Mouse (Mus musculus) skeletal muscle tissue, adult 2 months (tissue): Measurements from ENCODE around the gene Hoxd8.

Source experiments
- DNase-seq: peaks from one replicate; pipeline ENCODE4 v3.0.0-alpha.2; 2012; ENCODE audit warnings: low read depth, low spot score

The Hoxd8 gene

GRCm38 (mm10) chr2:74699053-74699430 is 5.4 kb upstream of the Hoxd8 start:
- DNase-seq: no peak

- no peak for DNase-seq
These were observed 4.5 kb upstream of the Hoxd8 start for GRCm38 (mm10) chr2:74699664-74700545.

- no peak for DNase-seq
These were observed 3.8 kb upstream of the Hoxd8 start for GRCm38 (mm10) chr2:74700546-74701112.

DNA sequence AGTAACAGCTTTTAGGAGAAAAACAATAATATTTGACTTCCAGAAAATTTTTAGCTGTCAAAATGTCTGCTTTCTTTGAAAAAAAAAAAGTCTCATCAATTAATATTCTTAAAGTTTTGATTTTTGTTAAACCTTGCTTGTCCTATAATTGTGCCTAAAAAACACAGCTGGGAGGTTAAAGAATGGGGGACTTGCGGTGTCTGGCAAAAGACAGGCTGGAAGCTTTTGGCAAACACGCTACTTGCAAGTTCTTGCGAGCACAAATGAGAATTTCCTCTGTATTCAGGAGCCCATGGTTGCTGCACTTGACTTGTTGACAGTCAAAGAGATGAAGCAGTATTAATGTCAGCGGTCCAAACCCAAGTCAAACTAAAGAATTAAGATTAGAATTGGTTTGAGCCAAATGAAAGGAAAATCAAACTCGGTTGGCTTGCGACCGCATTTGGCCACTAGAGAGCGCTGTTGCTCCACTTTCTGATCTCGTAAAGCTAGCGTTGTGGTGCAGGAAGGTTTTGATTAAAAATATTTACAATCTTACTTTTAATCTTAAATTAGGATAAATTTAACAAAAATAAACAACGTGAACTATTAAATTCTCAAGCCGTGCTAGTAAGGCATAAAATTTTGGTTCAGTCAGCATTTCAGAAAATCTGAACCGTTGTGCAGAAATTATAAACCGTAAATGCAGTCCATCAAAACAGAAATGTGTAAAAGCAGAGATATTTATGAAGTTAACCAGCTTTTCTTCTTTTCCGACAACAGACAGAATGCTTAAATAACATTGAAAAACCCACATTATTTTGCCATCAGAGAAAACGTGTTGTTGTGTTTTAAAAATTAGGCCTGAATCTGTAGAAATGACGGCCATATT is 2.2 kb upstream of the Hoxd8 start:
- no peak for DNase-seq

- DNase-seq: no peak
These were observed 1.6 kb upstream of the Hoxd8 start for GRCm38 (mm10) chr2:74702820-74703219.

GRCm38 (mm10) chr2:74703317-74703716 is 1.1 kb upstream of the Hoxd8 start:
- DNase-seq: no peak

DNA sequence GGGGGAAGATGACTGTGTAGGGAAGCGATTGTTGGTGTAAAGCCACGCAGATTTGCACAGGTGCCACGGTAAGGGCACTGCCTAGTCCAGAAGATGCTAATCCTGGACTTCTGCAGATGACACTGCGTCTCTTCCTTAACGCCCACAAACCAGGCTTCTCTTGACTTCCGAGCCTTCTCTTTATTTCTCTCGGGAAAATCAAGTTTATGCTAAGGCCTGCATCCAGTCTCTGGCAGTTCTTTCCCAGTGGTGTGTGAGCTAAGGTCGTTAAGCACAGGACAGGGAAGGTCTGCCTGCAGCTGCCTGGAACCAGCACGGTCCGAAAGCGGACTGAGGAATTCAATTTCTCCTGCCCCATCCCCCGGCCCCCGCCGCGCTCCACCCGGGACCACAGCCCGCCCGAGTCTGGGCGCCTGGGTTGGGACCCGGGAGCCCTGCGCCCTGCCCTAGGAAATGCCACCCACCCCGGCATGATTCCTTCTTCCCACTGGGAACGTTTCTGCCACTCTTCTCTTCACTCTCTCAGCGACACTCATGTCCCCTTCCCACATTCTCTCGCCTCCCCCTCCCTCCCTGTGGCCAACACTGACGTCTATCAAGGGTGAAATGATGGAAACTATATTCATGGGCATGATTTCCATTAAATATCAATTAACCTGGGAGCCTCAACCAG is 559 bp upstream of the Hoxd8 start:
- DNase-seq: no peak

- no peak for DNase-seq
These were observed 618 bp downstream of the Hoxd8 start for GRCm38 (mm10) chr2:74704999-74705466.

- no peak for DNase-seq
These were observed 1.2 kb downstream of the Hoxd8 start for GRCm38 (mm10) chr2:74705467-74706089.

DNA sequence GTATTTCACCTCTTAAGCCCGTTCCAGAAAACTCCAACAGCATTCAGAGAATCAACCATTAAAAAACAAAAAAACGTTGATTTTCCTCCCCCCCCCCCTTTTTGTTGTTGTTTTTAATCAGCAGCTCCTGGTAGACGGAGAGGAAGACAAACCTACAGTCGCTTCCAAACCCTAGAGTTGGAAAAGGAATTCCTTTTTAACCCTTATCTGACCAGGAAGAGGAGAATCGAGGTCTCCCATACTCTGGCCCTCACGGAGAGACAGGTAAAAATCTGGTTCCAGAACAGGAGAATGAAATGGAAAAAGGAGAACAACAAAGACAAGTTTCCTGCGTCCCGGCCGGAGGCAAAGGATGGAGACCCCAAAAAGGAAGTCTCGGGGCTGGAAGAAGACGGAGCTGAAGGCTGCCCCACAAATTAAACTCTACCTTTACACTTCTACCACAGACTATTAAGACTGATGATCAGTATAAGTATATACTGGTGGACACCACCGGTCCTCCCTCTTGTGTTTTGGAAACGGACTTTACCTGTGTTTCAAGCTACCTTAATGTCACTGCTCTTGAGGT is 2.1 kb downstream of the Hoxd8 start:
- DNase-seq: no peak

DNA sequence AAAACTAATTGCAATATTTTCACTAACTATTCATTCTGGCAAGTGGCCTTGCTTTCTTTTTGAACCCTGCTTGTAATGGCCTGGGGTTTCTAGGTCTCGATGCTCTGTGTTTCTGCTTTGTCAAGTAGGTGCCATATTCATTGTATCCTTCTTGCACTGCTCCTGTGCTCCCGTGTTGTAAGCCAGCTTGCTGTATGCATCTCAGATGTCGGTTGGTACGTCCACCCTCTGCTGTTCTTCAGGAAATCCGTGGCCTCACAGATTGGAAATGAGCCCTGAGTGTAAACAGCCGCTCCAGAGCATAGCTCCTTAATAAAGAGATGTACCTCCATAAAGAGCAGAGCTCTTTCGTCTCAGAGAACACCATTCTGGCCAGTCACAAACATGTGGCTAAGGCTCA is 3.2 kb downstream of the Hoxd8 start:
- DNase-seq: no peak

DNA sequence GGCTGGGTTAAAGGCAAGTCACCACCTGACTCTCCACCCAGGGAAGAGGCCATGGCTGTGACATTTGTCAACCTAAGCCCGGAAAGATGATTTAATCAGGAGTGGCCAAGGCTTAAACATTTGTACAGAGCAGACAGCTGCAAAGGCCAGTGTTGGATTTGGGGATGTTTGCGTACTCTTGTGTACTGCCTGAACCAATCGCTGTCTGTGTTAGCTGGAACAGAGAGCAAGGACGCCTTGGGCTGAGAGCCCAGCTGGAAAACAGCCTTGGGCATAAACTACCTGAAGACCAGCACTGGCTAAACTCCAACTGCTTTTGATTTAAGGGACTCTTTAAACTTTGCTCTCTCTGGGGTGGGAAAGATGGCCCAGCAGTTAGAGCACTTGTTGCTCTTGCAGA is 4.3 kb downstream of the Hoxd8 start:
- no peak for DNase-seq

- DNase-seq: no peak
These were observed 5.3 kb downstream of the Hoxd8 start for GRCm38 (mm10) chr2:74709465-74710419.

GRCm38 (mm10) chr2:74710929-74711543 is 6.6 kb downstream of the Hoxd8 start:
- no peak for DNase-seq

GRCm38 (mm10) chr2:74711721-74712621 is 7.6 kb downstream of the Hoxd8 start, which contains the start of the genes Hoxd3 and Hoxd4:
TSS of gene Hoxd3 (plus strand) at chr2:74711927.
TSS of gene Hoxd4 (plus strand) at chr2:74711929.
- no peak for DNase-seq

GRCm38 (mm10) chr2:74713239-74714150 is 9.1 kb downstream of the Hoxd8 start:
- DNase-seq: no peak
